ENCODE assay signal across 20 mouse cellular contexts in genomic region chr17:67287501-67287900, GRCm38 (mm10).
"Had no signal": no experiment of that assay in that cellular context is flagged by ENCODE, and none has a peak within 500 bp of the region (broad histone marks: within the 10 kb centered on the region; RNA-seq: fewer than 3 reads in every experiment).

No protein-coding gene starts in this region.

- H3K4me1 ChIP-seq: liver, embryonic 12.5 days; liver, embryonic 15.5 days; stomach, embryonic 15.5 days had no signal

- DNase-seq: kidney, adult 2 months; kidney, postnatal 25 days; liver; lung, adult 18-20 months; lung, postnatal 14 days; lung, postnatal 4 days; midbrain, embryonic 14.5 days; right cerebral cortex, adult 18-20 months; right cerebral cortex, postnatal 14 days; right cerebral cortex, postnatal 4 days; thymus, postnatal 36 days had no signal

- ATAC-seq: intestine, postnatal 0 days; liver, embryonic 12.5 days had no signal

- H3K4me2 ChIP-seq: limb, embryonic 13.5 days; liver, embryonic 12.5 days; liver, embryonic 15.5 days; lung, embryonic 15.5 days; midbrain, embryonic 11.5 days; stomach, embryonic 15.5 days had no signal

- H3K9me3 ChIP-seq: limb, embryonic 10.5 days; limb, embryonic 13.5 days; liver, embryonic 12.5 days; liver, embryonic 15.5 days; lung, embryonic 15.5 days; stomach, embryonic 15.5 days had no signal

- H3K27ac ChIP-seq: kidney, postnatal 0 days; limb, embryonic 10.5 days; limb, embryonic 13.5 days; liver, embryonic 12.5 days; liver, embryonic 15.5 days; lung, embryonic 15.5 days; stomach, embryonic 15.5 days had no signal

- H3K36me3 ChIP-seq: limb, embryonic 10.5 days; limb, embryonic 13.5 days; liver, embryonic 12.5 days; liver, embryonic 15.5 days; lung, embryonic 15.5 days; stomach, embryonic 15.5 days had no signal

- H3K27me3 ChIP-seq: liver, embryonic 12.5 days; liver, embryonic 15.5 days; lung, embryonic 15.5 days; stomach, embryonic 15.5 days had no signal

- H3K4me3 ChIP-seq: limb, embryonic 10.5 days; limb, embryonic 13.5 days; liver, embryonic 12.5 days; liver, embryonic 15.5 days; lung, embryonic 15.5 days; stomach, embryonic 15.5 days had no signal

- H3K9ac ChIP-seq: limb, embryonic 13.5 days; liver, embryonic 12.5 days; liver, embryonic 15.5 days; lung, embryonic 15.5 days; stomach, embryonic 15.5 days had no signal
